Mouse (Mus musculus) forebrain, embryonic 15.5 days (tissue): ENCODE measurements around the gene Nodal. TPM values are rescaled to one million over a fixed set of nuclear protein-coding genes. Genes with fewer than 3 reads are reported as not detected.

ENCODE experiments used
- ATAC-seq: fragments of 200-750 bp; cut with Nextera tagmentation; replicated peaks from 2 replicates; pipeline ENCODE4 v1.8.0; 2017; ENCODE audit warnings: mild to moderate bottlenecking, moderate TSS enrichment, moderate library complexity
- H3K27ac ChIP-seq: fragments of 300-500 bp; sonication (generic); replicated peaks from 2 replicates; pipeline ENCODE4 v1.5.1; 2015; ENCODE audit warnings: mild to moderate bottlenecking, inconsistent platforms
- H3K27me3 ChIP-seq: fragments of 300-500 bp; sonication (generic); 2 replicates; pipeline ENCODE4 v1.6.1; 2015; ENCODE audit warnings: inconsistent platforms
- H3K36me3 ChIP-seq: fragments of 300-500 bp; sonication (generic); 2 replicates; pipeline ENCODE4 v1.6.1; 2015; ENCODE audit warnings: mild to moderate bottlenecking, inconsistent platforms
- H3K4me1 ChIP-seq: fragments of 300-500 bp; sonication (generic); 2 replicates; pipeline ENCODE4 v1.6.1; 2015; ENCODE audit warnings: inconsistent platforms
- H3K4me2 ChIP-seq: fragments of 300-500 bp; sonication (generic); replicated peaks from 2 replicates; pipeline ENCODE4 v1.6.1; 2015; ENCODE audit warnings: mild to moderate bottlenecking, inconsistent platforms
- H3K4me3 ChIP-seq: fragments of 300-500 bp; sonication (generic); 2 replicates; pipeline ENCODE4 v1.5.1; 2015; ENCODE audit warnings: mild to moderate bottlenecking, inconsistent platforms
- H3K9ac ChIP-seq: fragments of 300-500 bp; sonication (generic); replicated peaks from 2 replicates; pipeline ENCODE4 v1.6.1; 2015; ENCODE audit warnings: mild to moderate bottlenecking, inconsistent platforms
- H3K9me3 ChIP-seq: fragments of 300-500 bp; sonication (generic); 2 replicates; pipeline ENCODE4 v1.6.1; 2016; ENCODE audit warnings: inconsistent platforms
- WGBS: fragments of 180-500 bp; shearing (Covaris S2); methylation state at CpG from one replicate; pipeline ENCODE4 v1.1.7; 2015; ENCODE audit warnings: mixed read lengths; 5-methylcytosine and 5-hydroxymethylcytosine counted together
- polyA plus RNA-seq: library from polyadenylated mRNA; unstranded; fragments of >200 nt; fragmentation: Nextera tagmentation; extraction: Ambion mirVana; gene quantifications from 2 replicates; pipeline ENCODE4 v1.2.1, GENCODE M21; 2015

Gene Nodal
- polyA plus RNA-seq, 1 experiment from 2014 or later = 0.36 TPM

- Histone ChIP-seq H3K27me3 (no peaks in the 10 kb centered on the region), H3K9me3 (no peaks in the 10 kb centered on the region), H3K9ac (no peak overlapping the region), H3K4me2 (0 out of 2 replicates have a peak overlapping the region, but pooled peaks have one; percentile 97), H3K36me3 (no peaks in the 10 kb centered on the region), H3K4me3 (no peak overlapping the region), H3K4me1 (peaks cover 29% of the 10 kb centered on the region), H3K27ac (no peak overlapping the region)
- no peak for ATAC-seq
- 72% methylated on average over 3 of the region's 3 CpGs for WGBS
These were observed 55.9 kb downstream of the Nodal start for GRCm38 (mm10) chr10:61473640-61474039.

- 74% methylated on average over 1 of the region's 1 CpGs for WGBS
- peak overlapping the region; percentile 82 for H3K9ac ChIP-seq
- peak overlapping the region; percentile 71 for H3K4me3 ChIP-seq
- H3K27me3 ChIP-seq = no peaks in the 10 kb centered on the region
- peak overlapping the region; percentile 97 for H3K4me2 ChIP-seq
- H3K36me3 ChIP-seq = no peaks in the 10 kb centered on the region
- no peak overlapping the region for H3K27ac ChIP-seq
- peaks cover 29% of the 10 kb centered on the region for H3K4me1 ChIP-seq
- no peak for ATAC-seq
- no peaks in the 10 kb centered on the region for H3K9me3 ChIP-seq
These were observed 56.6 kb downstream of the Nodal start for GRCm38 (mm10) chr10:61474344-61474743.

Other genes starting within 250 kb of the Nodal start
- gene Tbata, start 246.0 kb upstream of the Nodal start, polyA plus RNA-seq = 1.3 and 3.2 TPM in 2 replicates
- gene Adamts14, start 144.5 kb upstream of the Nodal start, polyA plus RNA-seq = 0.13 and 0.20 TPM in 2 replicates
- gene Prf1, start 120.1 kb upstream of the Nodal start, polyA plus RNA-seq = not detected in 2 replicates
- gene Pald1, start 34.4 kb upstream of the Nodal start, polyA plus RNA-seq = 16.5 and 17.0 TPM in 2 replicates
- 89.3 and 94.1 TPM in 2 replicates for gene Eif4ebp2, start 34.7 kb downstream of the Nodal start, polyA plus RNA-seq
- gene Lrrc20, start 57.8 kb downstream of the Nodal start, polyA plus RNA-seq = 22.1 and 23.0 TPM in 2 replicates
- 0.54 and 0.64 TPM in 2 replicates for gene Npffr1, start 177.5 kb downstream of the Nodal start, polyA plus RNA-seq
- 243 and 249 TPM in 2 replicates for gene Ppa1, start 230.6 kb downstream of the Nodal start, polyA plus RNA-seq